Mouse (Mus musculus): ENCODE results near the gene Leo1.

DNA sequence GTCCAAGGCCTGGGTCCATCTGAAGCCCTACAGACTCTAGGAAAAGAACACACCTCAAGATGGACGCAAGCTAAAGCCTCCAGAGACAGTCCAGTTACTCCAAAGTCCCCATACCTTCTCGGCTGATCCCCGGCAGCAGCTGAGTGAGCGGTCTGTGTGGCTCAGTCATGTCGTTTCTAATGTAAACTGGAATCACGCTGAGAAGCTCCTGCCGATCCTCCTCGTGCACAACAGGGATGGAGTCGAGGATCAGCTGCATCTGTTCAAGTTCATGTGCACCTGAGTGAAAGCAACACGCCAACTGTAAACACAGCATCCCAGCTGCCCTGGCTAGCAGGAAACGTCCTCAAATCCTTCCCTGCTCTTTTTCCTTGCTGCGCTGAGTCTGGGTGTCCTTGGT, 48.1 kb upstream of the Leo1 start:
- TF ChIP-seq CTCF (IDR thresholded peaks at IDR 0.05) (no peak), POLR2A (IDR thresholded peaks at IDR 0.05; ENCODE audit: insufficient read depth, low read depth, low read length) (no peak), EP300 (IDR thresholded peaks at IDR 0.05; ENCODE audit: insufficient read depth, low read depth, low read length) (no peak)

Measured in heart, adult 2 months (tissue).